Comparison of ENCODE assay signal across 17 mouse cellular contexts in genomic region chr6:143081479-143082106, GRCm38 (mm10). TPM values are rescaled to one million over a fixed set of nuclear protein-coding genes. Genes with fewer than 3 reads are reported as not detected.
DNase-seq lines count a peak whose midpoint lies in the region; ATAC-seq and TF ChIP-seq lines count a peak whose summit lies in the region.
"Had no signal": no experiment of that assay in that cellular context is flagged by ENCODE, and none has a peak within 500 bp of the region (broad histone marks: within the 10 kb centered on the region; RNA-seq: fewer than 3 reads in every experiment).

No protein-coding gene starts in this region.

- ATAC-seq in stomach, embryonic 14.5 days (ENCODE audit: insufficient number of reproducible peaks, insufficient read depth, low FRiP score, low read depth): peak; percentile 53; the same call in 1 of the 2 replicates
- no peak for ATAC-seq in stomach, embryonic 15.5 days (ENCODE audit: insufficient read depth, low FRiP score, low read depth)
- peak; percentile 56 for ATAC-seq in stomach, postnatal 0 days (ENCODE audit: low FRiP score, low TSS enrichment)
- no peak for ATAC-seq in forebrain, embryonic 14.5 days
- ATAC-seq: forebrain, embryonic 13.5 days; forebrain, embryonic 16.5 days had no signal

- no peak for TF ChIP-seq CTCF in stomach, postnatal 0 days (IDR thresholded peaks at IDR 0.05; ENCODE audit: low read depth)

- WGBS in stomach, embryonic 14.5 days: 63% methylated on average over 13 of the region's 13 CpGs
- WGBS in stomach, embryonic 15.5 days: 68% methylated on average over 13 of the region's 13 CpGs
- WGBS in stomach, postnatal 0 days: 57% methylated on average over 13 of the region's 13 CpGs
- WGBS in forebrain, embryonic 14.5 days: 86% methylated on average over 13 of the region's 13 CpGs

- DNase-seq in stomach, postnatal 0 days (ENCODE audit: low spot score): peak; percentile 26
- DNase-seq in forebrain, embryonic 14.5 days (ENCODE audit: low spot score): no peak
- DNase-seq in left cerebral cortex, postnatal 25 days (ENCODE audit: low spot score in 2 of 2): no peak
- DNase-seq: adrenal gland, adult 8-10 months; adrenal gland, postnatal 14 days; adrenal gland, postnatal 36 days; cerebellum, adult 11-12 months; cerebellum, adult 2 months; cerebellum, adult 9-10 months; cerebellum, postnatal 10 days; cerebellum, postnatal 25 days had no signal

- H3K27me3 ChIP-seq in stomach, embryonic 14.5 days (ENCODE audit: control insufficient read depth, insufficient read depth, low read length): no peaks in the 10 kb centered on the region
- no peaks in the 10 kb centered on the region for H3K27me3 ChIP-seq in stomach, embryonic 15.5 days (replicated peaks)
- H3K27me3 ChIP-seq in stomach, postnatal 0 days (ENCODE audit: control insufficient read depth, insufficient read depth, low read length): no peaks in the 10 kb centered on the region
- no peaks in the 10 kb centered on the region for H3K27me3 ChIP-seq in forebrain, embryonic 14.5 days (replicated peaks; ENCODE audit: control insufficient read depth, insufficient read depth, low read length)
- H3K27me3 ChIP-seq: embryonic facial prominence, embryonic 12.5 days; forebrain, embryonic 13.5 days had no signal

- no peak overlapping the region for H3K9ac ChIP-seq in stomach, embryonic 14.5 days (replicated peaks; ENCODE audit: low read depth, low read length)
- H3K9ac ChIP-seq in stomach, embryonic 15.5 days: no peak overlapping the region
- no peak overlapping the region for H3K9ac ChIP-seq in stomach, postnatal 0 days (ENCODE audit: low read length)
- no peak overlapping the region for H3K9ac ChIP-seq in forebrain, embryonic 14.5 days (ENCODE audit: low read length)
- H3K9ac ChIP-seq: embryonic facial prominence, embryonic 12.5 days; forebrain, embryonic 13.5 days had no signal

- H3K4me1 ChIP-seq in stomach, embryonic 14.5 days (ENCODE audit: control insufficient read depth, insufficient read depth, low read length): no peaks in the 10 kb centered on the region
- H3K4me1 ChIP-seq in stomach, embryonic 15.5 days: no peaks in the 10 kb centered on the region
- H3K4me1 ChIP-seq in stomach, postnatal 0 days (replicated peaks; ENCODE audit: control insufficient read depth, insufficient read depth): no peaks in the 10 kb centered on the region
- no peaks in the 10 kb centered on the region for H3K4me1 ChIP-seq in forebrain, embryonic 14.5 days (ENCODE audit: control insufficient read depth, insufficient read depth, low read length)
- H3K4me1 ChIP-seq: embryonic facial prominence, embryonic 10.5 days; embryonic facial prominence, embryonic 12.5 days; forebrain, embryonic 13.5 days had no signal

- peaks cover 20% of the 10 kb centered on the region for H3K36me3 ChIP-seq in stomach, embryonic 14.5 days (ENCODE audit: control insufficient read depth, insufficient read depth, low read length)
- H3K36me3 ChIP-seq in stomach, embryonic 15.5 days: peaks cover 19% of the 10 kb centered on the region
- H3K36me3 ChIP-seq in stomach, postnatal 0 days (ENCODE audit: control insufficient read depth, insufficient read depth, low read length): peaks cover 2% of the 10 kb centered on the region; the same call in 1 of the 2 replicates
- peaks cover 81% of the 10 kb centered on the region for H3K36me3 ChIP-seq in forebrain, embryonic 14.5 days (ENCODE audit: control insufficient read depth, insufficient read depth, low read length)

- H3K4me3 ChIP-seq in stomach, embryonic 14.5 days (ENCODE audit: low read depth, low read length): no peak overlapping the region
- H3K4me3 ChIP-seq in stomach, embryonic 15.5 days (replicated peaks): no peak overlapping the region
- no peak overlapping the region for H3K4me3 ChIP-seq in stomach, postnatal 0 days (ENCODE audit: low read depth, low read length)
- H3K4me3 ChIP-seq in forebrain, embryonic 14.5 days (ENCODE audit: low read depth, low read length): no peak overlapping the region
- H3K4me3 ChIP-seq: embryonic facial prominence, embryonic 10.5 days; embryonic facial prominence, embryonic 12.5 days; forebrain, embryonic 13.5 days had no signal

- H3K27ac ChIP-seq in stomach, embryonic 14.5 days (ENCODE audit: low read length): peak overlapping the region; percentile 55; the same call in 1 of the 2 replicates
- H3K27ac ChIP-seq in stomach, embryonic 15.5 days: peak overlapping the region; percentile 1; the same call in 1 of the 2 replicates
- no peak overlapping the region for H3K27ac ChIP-seq in stomach, postnatal 0 days (replicated peaks)
- H3K27ac ChIP-seq in forebrain, embryonic 14.5 days (ENCODE audit: low read depth, low read length): no peak overlapping the region
- H3K27ac ChIP-seq: embryonic facial prominence, embryonic 10.5 days; embryonic facial prominence, embryonic 12.5 days; forebrain, embryonic 13.5 days had no signal

- intact Hi-C loops in left cerebral cortex, postnatal 25 days (cut with DNase I): no loop called here

- H3K4me2 ChIP-seq in stomach, embryonic 14.5 days (replicated peaks; ENCODE audit: low read depth, low read length): no peak overlapping the region
- no peak overlapping the region for H3K4me2 ChIP-seq in stomach, embryonic 15.5 days
- H3K4me2 ChIP-seq in stomach, postnatal 0 days (replicated peaks; ENCODE audit: low read depth): no peak overlapping the region
- H3K4me2 ChIP-seq in forebrain, embryonic 14.5 days (ENCODE audit: low read length): no peak overlapping the region
- H3K4me2 ChIP-seq: embryonic facial prominence, embryonic 12.5 days; forebrain, embryonic 13.5 days had no signal

- TF ChIP-seq EP300 in stomach, postnatal 0 days (optimal IDR thresholded peaks at IDR 0.05): no peak

- H3K9me3 ChIP-seq in stomach, embryonic 14.5 days (ENCODE audit: control insufficient read depth, low read depth, low read length): no peaks in the 10 kb centered on the region
- no peaks in the 10 kb centered on the region for H3K9me3 ChIP-seq in stomach, embryonic 15.5 days
- H3K9me3 ChIP-seq in stomach, postnatal 0 days (ENCODE audit: control insufficient read depth, low read length): no peaks in the 10 kb centered on the region
- no peaks in the 10 kb centered on the region for H3K9me3 ChIP-seq in forebrain, embryonic 14.5 days (replicated peaks; ENCODE audit: control insufficient read depth, low read length)
- H3K9me3 ChIP-seq: embryonic facial prominence, embryonic 10.5 days; embryonic facial prominence, embryonic 12.5 days; forebrain, embryonic 13.5 days had no signal

RNA-seq across cellular contexts. Expression of gene C2cd5, which starts 18.3 kb away (rescaled TPM):
- 27.9 and 32.7 TPM in 2 replicates for polyA plus RNA-seq in stomach, embryonic 14.5 days (2014; fragmentation: Nextera tagmentation; extraction: Ambion mirVana)
- polyA plus RNA-seq in stomach, embryonic 15.5 days (2015; fragmentation: Nextera tagmentation; extraction: Ambion mirVana): 22.6 and 22.8 TPM in 2 replicates
- polyA plus RNA-seq in stomach, postnatal 0 days (2015; fragmentation: Nextera tagmentation; extraction: Ambion mirVana): 7.7 and 8.3 TPM in 2 replicates
- polyA plus RNA-seq in forebrain, embryonic 14.5 days (2014; fragmentation: Nextera tagmentation; extraction: Ambion mirVana): 23.3 and 30.1 TPM in 2 replicates
- 100 to 1,000 TPM in 1 of 2 experiments, 10 to 100 TPM in 1; 79.8 to 102 TPM for total RNA-seq in left cerebral cortex, postnatal 25 days (2021)

Comparison
In these comparisons a context has a peak if more than half of its experiments do, and no peak if none do; other contexts are left out.
1. ATAC-seq: peak in stomach, embryonic 14.5 days (single experiment) and stomach, postnatal 0 days (single experiment); none in stomach, embryonic 15.5 days (single experiment) and forebrain, embryonic 14.5 days (single experiment).
2. H3K27ac ChIP-seq: peak in stomach, embryonic 14.5 days (single experiment) and stomach, embryonic 15.5 days (single experiment); none in stomach, postnatal 0 days (single experiment) and forebrain, embryonic 14.5 days (single experiment).